Mouse (Mus musculus) forebrain, postnatal 0 days (tissue): ENCODE data around the gene Farp2. TPM values are rescaled to one million over a fixed set of nuclear protein-coding genes. Genes with fewer than 3 reads are reported as not detected.

Source experiments
- ATAC-seq: fragments of 200-750 bp; cut with Nextera tagmentation; 2 replicates; pipeline ENCODE4 v1.8.0; 2017; ENCODE audit warnings: mild to moderate bottlenecking, moderate library complexity
- DNase-seq: peaks from one replicate; pipeline ENCODE4 v3.0.0-alpha.2; 2015
- H3K27ac ChIP-seq: fragments of 300-500 bp; sonication (generic); 2 replicates; pipeline ENCODE4 v1.5.1; 2014; ENCODE audit warnings: low read depth, mild to moderate bottlenecking, antibody characterized with exemption, low read length, moderate library complexity, mixed read lengths
- H3K27me3 ChIP-seq: fragments of 300-500 bp; sonication (generic); 2 replicates; pipeline ENCODE4 v1.6.1; 2014; ENCODE audit warnings: mild to moderate bottlenecking, low read length, mixed read lengths; ENCODE audit not compliant: insufficient read depth
- H3K36me3 ChIP-seq: fragments of 300-500 bp; sonication (generic); 2 replicates; pipeline ENCODE4 v1.6.1; 2014; ENCODE audit warnings: mild to moderate bottlenecking, moderate library complexity; ENCODE audit not compliant: insufficient read depth
- H3K4me1 ChIP-seq: fragments of 300-500 bp; sonication (generic); 2 replicates; pipeline ENCODE4 v1.6.1; 2014; ENCODE audit warnings: antibody characterized with exemption; ENCODE audit not compliant: insufficient read depth
- H3K4me2 ChIP-seq: fragments of 300-500 bp; sonication (generic); 2 replicates; pipeline ENCODE4 v1.6.1; 2014; ENCODE audit warnings: low read depth, mild to moderate bottlenecking, moderate library complexity
- H3K4me3 ChIP-seq: fragments of 300-500 bp; sonication (generic); 2 replicates; pipeline ENCODE4 v1.5.1; 2014; ENCODE audit warnings: low read depth, low read length, mixed read lengths
- H3K9ac ChIP-seq: fragments of 300-500 bp; sonication (generic); 2 replicates; pipeline ENCODE4 v1.6.1; 2014; ENCODE audit warnings: mild to moderate bottlenecking
- H3K9me3 ChIP-seq: fragments of 300-500 bp; sonication (generic); 2 replicates; pipeline ENCODE4 v1.6.1; 2016; ENCODE audit warnings: low read length
- CTCF ChIP-seq: sonication (generic); IDR thresholded peaks from 2 replicates; pipeline ENCODE4 v1.5.1; 2016; ENCODE audit warnings: antibody characterized with exemption, control low read depth, low read depth
- WGBS: fragments of 180-500 bp; shearing (Covaris S2); extraction: QIAGEN DNeasy Blood & Tissue Kit; methylation state at CpG from one replicate; pipeline ENCODE4 v1.1.7; 2014; 5-methylcytosine and 5-hydroxymethylcytosine counted together
- polyA plus RNA-seq: library from polyadenylated mRNA; unstranded; fragments of >200 nt; fragmentation: Nextera tagmentation; extraction: Ambion mirVana; gene quantifications from 2 replicates; pipeline ENCODE4 v1.2.1, GENCODE M21; 2015
- total RNA-seq: library from RNA; depleted of rRNA; stranded (reverse); fragments of >200 nt; gene quantifications from 2 replicates; pipeline ENCODE4 v1.2.3, GENCODE M21; 2014

Gene Farp2
- total and polyA plus RNA-seq, 2 experiments from 2014 or later = 2.1 to 4.4 TPM

- WGBS = 74% methylated on average over 1 of the region's 1 CpGs
- H3K27ac ChIP-seq = no peak overlapping the region
- ATAC-seq (no peak), DNase-seq (no peak)
- no peaks in the 10 kb centered on the region for H3K4me1 ChIP-seq
- H3K4me3 ChIP-seq = no peak overlapping the region
- H3K36me3 ChIP-seq = no peaks in the 10 kb centered on the region
- H3K9ac ChIP-seq = no peak overlapping the region
- TF ChIP-seq CTCF = no peak
- no peak overlapping the region for H3K4me2 ChIP-seq
- no peaks in the 10 kb centered on the region for H3K9me3 ChIP-seq
- no peaks in the 10 kb centered on the region for H3K27me3 ChIP-seq
These were observed 35.4 kb downstream of the Farp2 start for GRCm38 (mm10) chr1:93547286-93547685.

- ATAC-seq = no peak
- H3K4me3 ChIP-seq = no peak overlapping the region
- no peak overlapping the region for H3K4me2 ChIP-seq
- TF ChIP-seq CTCF = no peak
- H3K9me3 ChIP-seq = no peaks in the 10 kb centered on the region
- 89% methylated on average over 5 of the region's 5 CpGs for WGBS
- H3K27me3 ChIP-seq = no peaks in the 10 kb centered on the region
- no peak for DNase-seq
- no peaks in the 10 kb centered on the region for H3K4me1 ChIP-seq
- H3K27ac ChIP-seq = no peak overlapping the region
- H3K9ac ChIP-seq = no peak overlapping the region
- H3K36me3 ChIP-seq = no peaks in the 10 kb centered on the region
These were observed 39.5 kb downstream of the Farp2 start for GRCm38 (mm10) chr1:93551427-93551826.

- H3K4me2 ChIP-seq = no peak overlapping the region
- no peaks in the 10 kb centered on the region for H3K4me1 ChIP-seq
- WGBS = 92% methylated on average over 7 of the region's 7 CpGs
- H3K9me3 ChIP-seq = no peaks in the 10 kb centered on the region
- ATAC-seq (no peak), DNase-seq (no peak)
- no peaks in the 10 kb centered on the region for H3K36me3 ChIP-seq
- H3K27me3 ChIP-seq = no peaks in the 10 kb centered on the region
- H3K4me3 ChIP-seq = no peak overlapping the region
- H3K9ac ChIP-seq = no peak overlapping the region
- no peak overlapping the region for H3K27ac ChIP-seq
- no peak for TF ChIP-seq CTCF
These were observed 51.3 kb downstream of the Farp2 start for GRCm38 (mm10) chr1:93563224-93563623.

- no peak overlapping the region for H3K4me3 ChIP-seq
- TF ChIP-seq CTCF = no peak
- no peak overlapping the region for H3K27ac ChIP-seq
- H3K27me3 ChIP-seq = no peaks in the 10 kb centered on the region
- WGBS = 73% methylated on average over 1 of the region's 1 CpGs
- no peaks in the 10 kb centered on the region for H3K9me3 ChIP-seq
- H3K4me1 ChIP-seq = no peaks in the 10 kb centered on the region
- H3K9ac ChIP-seq = no peak overlapping the region
- no peak for DNase-seq
- no peak for ATAC-seq
- H3K36me3 ChIP-seq = no peaks in the 10 kb centered on the region
- H3K4me2 ChIP-seq = no peak overlapping the region
These were observed 51.8 kb downstream of the Farp2 start for GRCm38 (mm10) chr1:93563649-93564048.

- Histone ChIP-seq H3K9ac (no peak overlapping the region), H3K27ac (no peak overlapping the region), H3K36me3 (no peaks in the 10 kb centered on the region), H3K9me3 (no peaks in the 10 kb centered on the region), H3K27me3 (no peaks in the 10 kb centered on the region), H3K4me1 (no peaks in the 10 kb centered on the region), H3K4me2 (no peak overlapping the region), H3K4me3 (no peak overlapping the region)
- ATAC-seq (no peak), DNase-seq (no peak)
- TF ChIP-seq CTCF = no peak
- WGBS = 87% methylated on average over 3 of the region's 3 CpGs
These were observed 52.9 kb downstream of the Farp2 start for GRCm38 (mm10) chr1:93564781-93565180.

GRCm38 (mm10) chr1:93567013-93567412 is 55.1 kb downstream of the Farp2 start:
- Histone ChIP-seq H3K27ac (no peak overlapping the region), H3K9me3 (no peaks in the 10 kb centered on the region), H3K4me2 (no peak overlapping the region), H3K9ac (no peak overlapping the region), H3K4me1 (no peaks in the 10 kb centered on the region), H3K27me3 (no peaks in the 10 kb centered on the region), H3K4me3 (no peak overlapping the region), H3K36me3 (no peaks in the 10 kb centered on the region)
- no peak for TF ChIP-seq CTCF
- no peak for DNase-seq
- WGBS = 53% methylated on average over 3 of the region's 3 CpGs
- ATAC-seq = no peak

GRCm38 (mm10) chr1:93567717-93568497 is 56.0 kb downstream of the Farp2 start:
- Histone ChIP-seq H3K9ac (no peak overlapping the region), H3K4me1 (no peaks in the 10 kb centered on the region), H3K27me3 (no peaks in the 10 kb centered on the region), H3K36me3 (no peaks in the 10 kb centered on the region), H3K27ac (no peak overlapping the region), H3K4me3 (no peak overlapping the region), H3K9me3 (no peaks in the 10 kb centered on the region), H3K4me2 (no peak overlapping the region)
- no peak for DNase-seq
- no peak for TF ChIP-seq CTCF
- 90% methylated on average over 9 of the region's 9 CpGs for WGBS
- ATAC-seq = no peak
